Mouse (Mus musculus) testis, adult 2 months (tissue): Measurements from ENCODE around the gene Glul.

ENCODE experiments used
- CTCF ChIP-seq: fragments of 200-500 bp; IDR thresholded peaks from 2 replicates; pipeline ENCODE4 v1.5.1; 2012; ENCODE audit warnings: low read depth, mild to moderate bottlenecking, inconsistent platforms, low read length, moderate library complexity; ENCODE audit not compliant: control insufficient read depth, insufficient read depth, insufficient replicate concordance
- POLR2A ChIP-seq: fragments of 200-500 bp; IDR thresholded peaks from 2 replicates; pipeline ENCODE4 v1.6.1; 2012; ENCODE audit warnings: low read depth, mild to moderate bottlenecking, inconsistent platforms, low read length, moderate library complexity; ENCODE audit not compliant: control insufficient read depth

- TF ChIP-seq POLR2A (no peak), CTCF (no peak)
These were observed 9.0 kb downstream of the Glul start for GRCm38 (mm10) chr1:153908741-153909140.
